Mouse (Mus musculus): ENCODE results near the gene Mcat. TPM values are rescaled to one million over a fixed set of nuclear protein-coding genes. Genes with fewer than 3 reads are reported as not detected.

The Mcat gene
- polyA plus RNA-seq, 1 experiment from 2014 or later = 41.2 TPM

GRCm38 (mm10) chr15:83528892-83529291 is 34.7 kb downstream of the Mcat start:
- Histone ChIP-seq H3K4me2 (ENCODE audit: low read length) (no peak overlapping the region), H3K4me1 (replicated peaks; ENCODE audit: insufficient read depth, low read length) (peaks cover 21% of the 10 kb centered on the region; the same call in 1 of the 2 replicates), H3K27me3 (ENCODE audit: insufficient read depth, low read length) (no peaks in the 10 kb centered on the region), H3K27ac (no peak overlapping the region), H3K9me3 (replicated peaks; ENCODE audit: low read length) (no peaks in the 10 kb centered on the region), H3K9ac (ENCODE audit: low read depth, low read length) (no peak overlapping the region), H3K4me3 (replicated peaks; ENCODE audit: low read depth, low read length) (no peak overlapping the region), H3K36me3 (ENCODE audit: insufficient read depth, low read length) (no peaks in the 10 kb centered on the region)
- no peak for TF ChIP-seq CTCF (IDR thresholded peaks at IDR 0.05; ENCODE audit: low read depth)
- WGBS = 62% methylated on average over 4 of the region's 4 CpGs
- ATAC-seq (replicated peaks; ENCODE audit: low FRiP score, low read depth) (no peak), DNase-seq (ENCODE audit: low spot score) (no peak)

DNA sequence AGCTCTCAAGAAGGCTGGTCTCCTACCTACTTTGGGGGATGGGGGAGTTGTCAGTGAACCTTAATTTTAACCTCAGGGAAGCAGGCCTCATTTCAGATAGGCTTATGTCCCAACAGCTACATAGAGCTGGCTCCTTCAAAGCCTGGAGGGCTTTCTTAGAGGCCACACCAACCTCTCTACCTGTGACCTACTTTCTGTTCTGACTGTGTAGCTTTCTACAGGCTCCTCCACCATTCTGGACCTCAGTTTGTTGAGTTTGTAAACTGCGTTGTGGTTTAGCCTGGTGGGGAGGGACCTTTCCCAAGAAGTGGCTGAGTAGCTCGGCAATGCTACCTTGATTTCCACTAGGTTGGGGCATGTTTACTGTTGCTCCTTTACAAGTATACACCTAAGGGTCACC is 35.8 kb downstream of the Mcat start:
- no peak overlapping the region for H3K27ac ChIP-seq
- WGBS = 73% methylated on average over 2 of the region's 2 CpGs
- H3K36me3 ChIP-seq (ENCODE audit: insufficient read depth, low read length) = no peaks in the 10 kb centered on the region
- no peak for ATAC-seq (replicated peaks; ENCODE audit: low FRiP score, low read depth)
- peak overlapping the region; percentile 93 for H3K4me2 ChIP-seq (ENCODE audit: low read length)
- TF ChIP-seq CTCF (IDR thresholded peaks at IDR 0.05; ENCODE audit: low read depth) = no peak
- H3K4me1 ChIP-seq (replicated peaks; ENCODE audit: insufficient read depth, low read length) = peaks cover 21% of the 10 kb centered on the region; the same call in 1 of the 2 replicates
- no peaks in the 10 kb centered on the region for H3K27me3 ChIP-seq (ENCODE audit: insufficient read depth, low read length)
- no peaks in the 10 kb centered on the region for H3K9me3 ChIP-seq (replicated peaks; ENCODE audit: low read length)
- H3K4me3 ChIP-seq (replicated peaks; ENCODE audit: low read depth, low read length) = no peak overlapping the region; the same call in 1 of the 2 replicates
- no peak for DNase-seq (ENCODE audit: low spot score)
- H3K9ac ChIP-seq (ENCODE audit: low read depth, low read length) = no peak overlapping the region

DNA sequence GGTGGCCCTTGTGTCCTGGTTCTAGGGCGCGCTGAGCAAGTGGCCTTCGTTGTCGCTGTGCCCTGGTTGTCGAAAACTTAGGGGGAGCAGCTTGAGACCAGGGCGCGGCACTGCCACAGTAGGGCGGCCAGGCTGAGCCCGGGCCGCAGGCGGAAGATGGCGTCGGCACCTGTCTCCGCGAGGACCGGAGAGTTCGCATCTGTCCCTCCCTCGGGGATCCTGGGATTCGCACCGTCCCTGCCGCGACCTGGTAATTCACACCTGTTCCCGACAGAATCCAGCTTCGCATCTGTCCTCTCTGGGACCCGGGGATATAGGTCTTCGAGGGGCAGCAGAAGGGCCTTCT is 36.5 kb downstream of the Mcat start:
- H3K9me3 ChIP-seq (replicated peaks; ENCODE audit: low read length) = no peaks in the 10 kb centered on the region
- no peaks in the 10 kb centered on the region for H3K27me3 ChIP-seq (ENCODE audit: insufficient read depth, low read length)
- DNase-seq (ENCODE audit: low spot score) (no peak), ATAC-seq (replicated peaks; ENCODE audit: low FRiP score, low read depth) (no peak)
- H3K27ac ChIP-seq = no peak overlapping the region
- peak overlapping the region; percentile 93 for H3K4me2 ChIP-seq (ENCODE audit: low read length)
- 1% methylated on average over 26 of the region's 26 CpGs for WGBS
- no peak for TF ChIP-seq CTCF (IDR thresholded peaks at IDR 0.05; ENCODE audit: low read depth)
- peak overlapping the region; percentile 56 for H3K9ac ChIP-seq (ENCODE audit: low read depth, low read length)
- H3K4me3 ChIP-seq (replicated peaks; ENCODE audit: low read depth, low read length) = peak overlapping the region; percentile 51
- H3K4me1 ChIP-seq (replicated peaks; ENCODE audit: insufficient read depth, low read length) = peaks cover 21% of the 10 kb centered on the region; the same call in 1 of the 2 replicates
- no peaks in the 10 kb centered on the region for H3K36me3 ChIP-seq (ENCODE audit: insufficient read depth, low read length)

DNA sequence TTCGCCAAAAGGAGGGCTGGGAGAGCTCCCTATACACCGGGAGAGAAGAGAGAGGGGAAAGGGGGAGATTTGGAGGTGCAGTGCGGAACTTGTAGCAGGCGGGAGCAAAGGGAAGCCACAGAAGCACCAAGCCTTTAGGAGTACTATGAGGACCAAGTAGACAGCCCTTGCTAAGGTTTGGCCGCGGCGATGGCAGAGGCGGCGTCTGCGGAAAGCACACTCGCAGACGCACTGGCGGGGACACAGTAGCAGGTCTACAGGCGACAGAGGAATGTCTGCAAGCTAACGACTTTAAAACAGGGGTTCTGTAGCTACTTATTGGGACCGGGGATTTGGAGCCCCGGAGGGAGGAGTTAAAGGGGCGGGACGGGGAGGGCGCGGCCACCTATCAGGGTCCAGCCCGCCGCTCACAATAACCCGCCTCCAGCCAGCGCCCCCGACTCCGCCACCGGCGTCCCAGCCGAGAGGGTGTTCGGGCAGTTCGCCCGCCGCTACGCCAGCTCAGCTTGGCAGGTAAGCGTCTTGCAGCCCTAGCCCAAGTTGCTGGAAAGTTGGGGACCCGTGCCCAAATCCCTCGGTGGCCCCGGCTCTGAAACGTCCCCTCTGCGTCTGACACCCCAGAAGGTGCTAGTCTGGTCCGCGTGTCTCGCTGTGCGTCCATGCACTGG is 37.0 kb downstream of the Mcat start, which contains the start of gene Bik:
Bik (plus strand) TSS at position 439 of the 668 bp plus-strand sequence.
- Histone ChIP-seq H3K4me2 (ENCODE audit: low read length) (peak within 1 kb of the TSS; percentile 93), H3K9me3 (replicated peaks; ENCODE audit: low read length) (no peaks in the 10 kb centered on the region), H3K27me3 (ENCODE audit: insufficient read depth, low read length) (no peaks in the 10 kb centered on the region), H3K36me3 (ENCODE audit: insufficient read depth, low read length) (no peaks in the 10 kb centered on the region), H3K4me1 (replicated peaks; ENCODE audit: insufficient read depth, low read length) (peaks cover 21% of the 10 kb centered on the region; the same call in 1 of the 2 replicates), H3K27ac (no peak within 1 kb of the TSS), H3K4me3 (replicated peaks; ENCODE audit: low read depth, low read length) (peak within 1 kb of the TSS; percentile 51), H3K9ac (ENCODE audit: low read depth, low read length) (peak within 1 kb of the TSS; percentile 56)
- TF ChIP-seq CTCF (IDR thresholded peaks at IDR 0.05; ENCODE audit: low read depth) = no peak
- DNase-seq (ENCODE audit: low spot score) (peak; percentile 65), ATAC-seq (replicated peaks; ENCODE audit: low FRiP score, low read depth) (no peak)
- under 1% methylated on average over 45 of the region's 45 CpGs for WGBS

DNA sequence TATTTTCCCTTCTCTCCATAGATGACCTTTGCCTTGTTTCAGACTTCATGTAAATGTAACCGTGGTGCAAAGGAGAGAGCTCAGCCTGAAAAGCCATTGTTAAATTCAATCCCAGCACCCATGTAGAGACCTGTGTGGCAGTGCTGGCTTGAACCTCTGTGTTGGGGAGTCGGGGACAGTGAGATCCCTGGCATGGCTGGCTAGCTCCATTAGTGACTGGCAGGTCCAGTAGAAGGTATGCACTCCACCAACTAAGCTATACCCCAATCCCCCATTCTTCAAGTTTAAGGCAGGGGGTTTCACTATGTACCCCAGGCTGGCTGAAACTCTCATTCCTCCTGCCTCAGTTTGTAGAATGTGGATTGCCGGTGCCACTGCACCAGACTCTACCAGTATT is 39.3 kb downstream of the Mcat start:
- Histone ChIP-seq H3K27me3 (ENCODE audit: insufficient read depth, low read length) (no peaks in the 10 kb centered on the region), H3K9me3 (replicated peaks; ENCODE audit: low read length) (no peaks in the 10 kb centered on the region), H3K36me3 (ENCODE audit: insufficient read depth, low read length) (no peaks in the 10 kb centered on the region), H3K4me1 (replicated peaks; ENCODE audit: insufficient read depth, low read length) (0 out of 2 replicates have a peak, but pooled peaks cover 6% of the 10 kb centered on the region), H3K4me2 (ENCODE audit: low read length) (no peak overlapping the region), H3K4me3 (replicated peaks; ENCODE audit: low read depth, low read length) (no peak overlapping the region), H3K9ac (ENCODE audit: low read depth, low read length) (no peak overlapping the region), H3K27ac (no peak overlapping the region)
- TF ChIP-seq CTCF (IDR thresholded peaks at IDR 0.05; ENCODE audit: low read depth) = no peak
- ATAC-seq (replicated peaks; ENCODE audit: low FRiP score, low read depth) (no peak), DNase-seq (ENCODE audit: low spot score) (no peak)
- WGBS = 87% methylated on average over 3 of the region's 3 CpGs

DNA sequence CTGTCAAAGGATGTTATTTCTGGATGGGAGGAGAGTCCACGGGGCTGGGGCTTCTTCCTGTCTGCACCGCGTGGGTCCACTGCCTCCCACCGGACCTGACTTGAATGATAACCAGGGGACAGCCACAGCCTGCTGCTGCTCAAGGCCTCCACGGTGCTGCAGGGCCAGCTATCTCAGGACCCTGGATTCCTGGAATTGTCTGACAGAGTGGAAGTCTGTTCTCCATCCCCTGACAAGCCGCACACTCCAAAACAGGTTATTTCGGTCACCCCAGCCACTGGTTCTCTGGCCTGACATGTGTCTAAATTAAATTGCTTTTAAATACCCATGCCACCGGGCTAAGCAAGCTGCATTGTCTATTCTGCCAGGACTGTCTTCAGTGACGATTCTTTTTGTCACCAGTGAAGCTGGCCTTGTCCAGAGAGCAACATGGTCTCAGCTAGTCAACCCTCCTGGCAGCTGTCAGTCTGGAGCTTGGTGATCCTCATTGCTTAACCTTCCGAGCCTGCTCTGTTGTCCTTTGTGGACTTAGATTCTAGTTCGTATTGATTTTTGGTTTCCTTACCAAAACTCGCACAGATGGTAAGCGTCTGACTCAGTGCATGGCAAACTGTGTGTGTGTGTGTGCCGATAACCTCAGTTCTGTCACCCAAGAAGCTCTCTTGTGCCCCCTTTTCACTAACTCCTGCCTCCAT is 39.8 kb downstream of the Mcat start:
- 66% methylated on average over 14 of the region's 14 CpGs for WGBS
- no peak for ATAC-seq (replicated peaks; ENCODE audit: low FRiP score, low read depth)
- no peak overlapping the region for H3K27ac ChIP-seq
- no peaks in the 10 kb centered on the region for H3K9me3 ChIP-seq (replicated peaks; ENCODE audit: low read length)
- DNase-seq (ENCODE audit: low spot score) = no peak
- H3K4me3 ChIP-seq (replicated peaks; ENCODE audit: low read depth, low read length) = no peak overlapping the region
- H3K36me3 ChIP-seq (ENCODE audit: insufficient read depth, low read length) = no peaks in the 10 kb centered on the region
- no peaks in the 10 kb centered on the region for H3K27me3 ChIP-seq (ENCODE audit: insufficient read depth, low read length)
- no peak for TF ChIP-seq CTCF (IDR thresholded peaks at IDR 0.05; ENCODE audit: low read depth)
- no peak overlapping the region for H3K4me2 ChIP-seq (ENCODE audit: low read length)
- 0 out of 2 replicates have a peak, but pooled peaks cover 6% of the 10 kb centered on the region for H3K4me1 ChIP-seq (replicated peaks; ENCODE audit: insufficient read depth, low read length)
- H3K9ac ChIP-seq (ENCODE audit: low read depth, low read length) = no peak overlapping the region

Measured in kidney, postnatal 0 days (tissue).